Mouse (Mus musculus): Measurements from ENCODE around the gene Plcg1. TPM values are rescaled to one million over a fixed set of nuclear protein-coding genes. Genes with fewer than 3 reads are reported as not detected.

Gene Plcg1
- total RNA-seq, 2 experiments from 2014 or later, result 117 to 123 TPM

- peak; percentile 87 for TF ChIP-seq CTCF (IDR thresholded peaks at IDR 0.05)
- peak; percentile 52 to 59 for DNase-seq (ENCODE audit: extremely low spot score in 1 of 2, low spot score in 2 of 2)
- no peak overlapping the region for H3K27ac ChIP-seq
- intact Hi-C loops (cut with DNase I), result loop anchor here (1.0 kb wide), 1 partner anchor 127 kb away; no protein-coding TSS in a partner anchor
- no peak overlapping the region for H3K4me3 ChIP-seq
Observed at GRCm38 (mm10) chr2:160760433-160761184, 29.5 kb downstream of the Plcg1 start.

GRCm38 (mm10) chr2:160763816-160764215 lies 32.7 kb downstream of the Plcg1 start:
- Histone ChIP-seq H3K4me3 (no peak overlapping the region), H3K27ac (no peak overlapping the region)
- no peak for DNase-seq (ENCODE audit: extremely low spot score in 1 of 2, low spot score in 2 of 2)
- TF ChIP-seq CTCF (IDR thresholded peaks at IDR 0.05), result no peak
- intact Hi-C loops (cut with DNase I), result loop anchor here (1.0 kb wide), 1 partner anchor 122 kb away; no protein-coding TSS in a partner anchor

GRCm38 (mm10) chr2:160764386-160764785 lies 33.3 kb downstream of the Plcg1 start:
- DNase-seq (ENCODE audit: extremely low spot score in 1 of 2, low spot score in 2 of 2), result no peak
- H3K27ac ChIP-seq, result no peak overlapping the region
- H3K4me3 ChIP-seq, result no peak overlapping the region
- no peak for TF ChIP-seq CTCF (IDR thresholded peaks at IDR 0.05)
- intact Hi-C loops (cut with DNase I), result no loop called here

- TF ChIP-seq CTCF (IDR thresholded peaks at IDR 0.05), result no peak
- DNase-seq (ENCODE audit: extremely low spot score in 1 of 2, low spot score in 2 of 2), result no peak
- intact Hi-C loops (cut with DNase I), result no loop called here
- Histone ChIP-seq H3K27ac (no peak overlapping the region; the same call in 1 of the 2 replicates), H3K4me3 (no peak overlapping the region)
Observed at GRCm38 (mm10) chr2:160765096-160765495, 34.0 kb downstream of the Plcg1 start.

GRCm38 (mm10) chr2:160766371-160766771 lies 35.3 kb downstream of the Plcg1 start:
- intact Hi-C loops (cut with DNase I), result loop anchor here (2.0 kb wide), 1 partner anchor 20 kb away; no protein-coding TSS in a partner anchor
- TF ChIP-seq CTCF (IDR thresholded peaks at IDR 0.05), result no peak
- H3K4me3 ChIP-seq, result no peak overlapping the region
- peak overlapping the region; percentile 78 for H3K27ac ChIP-seq
- no peak for DNase-seq (ENCODE audit: extremely low spot score in 1 of 2, low spot score in 2 of 2)

- Histone ChIP-seq H3K27ac (peak overlapping the region; percentile 78), H3K4me3 (no peak overlapping the region)
- intact Hi-C loops (cut with DNase I), result loop anchor here (2.0 kb wide), 1 partner anchor 20 kb away; no protein-coding TSS in a partner anchor
- DNase-seq (ENCODE audit: extremely low spot score in 1 of 2, low spot score in 2 of 2), result no peak
- no peak for TF ChIP-seq CTCF (IDR thresholded peaks at IDR 0.05)
Observed at GRCm38 (mm10) chr2:160767201-160767600, 36.1 kb downstream of the Plcg1 start.

GRCm38 (mm10) chr2:160768097-160768695 lies 37.1 kb downstream of the Plcg1 start:
- no peak for DNase-seq (ENCODE audit: extremely low spot score in 1 of 2, low spot score in 2 of 2)
- no peak overlapping the region for H3K4me3 ChIP-seq
- H3K27ac ChIP-seq, result peak overlapping the region; percentile 78
- intact Hi-C loops (cut with DNase I), result no loop called here
- TF ChIP-seq CTCF (IDR thresholded peaks at IDR 0.05), result no peak

- intact Hi-C loops (cut with DNase I), result no loop called here
- H3K4me3 ChIP-seq, result no peak overlapping the region
- no peak for DNase-seq (ENCODE audit: extremely low spot score in 1 of 2, low spot score in 2 of 2)
- TF ChIP-seq CTCF (IDR thresholded peaks at IDR 0.05), result no peak
- H3K27ac ChIP-seq, result no peak overlapping the region
Observed at GRCm38 (mm10) chr2:160768997-160769396, 37.9 kb downstream of the Plcg1 start.

GRCm38 (mm10) chr2:160770409-160770808 lies 39.3 kb downstream of the Plcg1 start:
- TF ChIP-seq CTCF (IDR thresholded peaks at IDR 0.05), result no peak
- no peak overlapping the region for H3K4me3 ChIP-seq
- H3K27ac ChIP-seq, result no peak overlapping the region; the same call in 1 of the 2 replicates
- intact Hi-C loops (cut with DNase I), result no loop called here
- no peak for DNase-seq (ENCODE audit: extremely low spot score in 1 of 2, low spot score in 2 of 2)

GRCm38 (mm10) chr2:160770871-160771270 lies 39.8 kb downstream of the Plcg1 start:
- no peak for TF ChIP-seq CTCF (IDR thresholded peaks at IDR 0.05)
- no peak overlapping the region for H3K4me3 ChIP-seq
- intact Hi-C loops (cut with DNase I), result no loop called here
- peak overlapping the region; percentile 20; the same call in 1 of the 2 replicates for H3K27ac ChIP-seq
- DNase-seq (ENCODE audit: extremely low spot score in 1 of 2, low spot score in 2 of 2), result peak in 1 of 2 experiments; percentile 6

- TF ChIP-seq CTCF (IDR thresholded peaks at IDR 0.05), result no peak
- peak in 1 of 2 experiments; percentile 7 for DNase-seq (ENCODE audit: extremely low spot score in 1 of 2, low spot score in 2 of 2)
- intact Hi-C loops (cut with DNase I), result no loop called here
- Histone ChIP-seq H3K27ac (peak overlapping the region; percentile 1; the same call in 1 of the 2 replicates), H3K4me3 (no peak overlapping the region)
Observed at GRCm38 (mm10) chr2:160771325-160772276, 40.5 kb downstream of the Plcg1 start.
